Mouse (Mus musculus) embryonic fibroblast, embryonic 13.5 days (primary cell): ENCODE measurements at regions not wholly inside any gene's neighbourhood (a gene's known extent, or its start where the extent isn't known, plus 50 kb on each side); places are given as distances from the start of the nearest gene placed in this dataset.

ENCODE experiments used
- CTCF ChIP-seq: IDR thresholded peaks from 2 replicates; pipeline ENCODE4 v1.5.1; 2011; ENCODE audit warnings: mild to moderate bottlenecking, control low read depth, low read length, moderate library complexity, borderline replicate concordance; ENCODE audit not compliant: insufficient read depth
- POLR2A ChIP-seq: IDR thresholded peaks from 2 replicates; pipeline ENCODE4 v1.6.1; 2011; ENCODE audit warnings: low read depth, mild to moderate bottlenecking, control low read depth, low read length, moderate library complexity

- TF ChIP-seq POLR2A (no peak), CTCF (no peak)
These were observed 760.2 kb upstream of the A1bg start for GRCm38 (mm10) chr15:61682968-61683367.
